7 mouse cellular contexts compared by ENCODE assay signal in the genomic region with DNA sequence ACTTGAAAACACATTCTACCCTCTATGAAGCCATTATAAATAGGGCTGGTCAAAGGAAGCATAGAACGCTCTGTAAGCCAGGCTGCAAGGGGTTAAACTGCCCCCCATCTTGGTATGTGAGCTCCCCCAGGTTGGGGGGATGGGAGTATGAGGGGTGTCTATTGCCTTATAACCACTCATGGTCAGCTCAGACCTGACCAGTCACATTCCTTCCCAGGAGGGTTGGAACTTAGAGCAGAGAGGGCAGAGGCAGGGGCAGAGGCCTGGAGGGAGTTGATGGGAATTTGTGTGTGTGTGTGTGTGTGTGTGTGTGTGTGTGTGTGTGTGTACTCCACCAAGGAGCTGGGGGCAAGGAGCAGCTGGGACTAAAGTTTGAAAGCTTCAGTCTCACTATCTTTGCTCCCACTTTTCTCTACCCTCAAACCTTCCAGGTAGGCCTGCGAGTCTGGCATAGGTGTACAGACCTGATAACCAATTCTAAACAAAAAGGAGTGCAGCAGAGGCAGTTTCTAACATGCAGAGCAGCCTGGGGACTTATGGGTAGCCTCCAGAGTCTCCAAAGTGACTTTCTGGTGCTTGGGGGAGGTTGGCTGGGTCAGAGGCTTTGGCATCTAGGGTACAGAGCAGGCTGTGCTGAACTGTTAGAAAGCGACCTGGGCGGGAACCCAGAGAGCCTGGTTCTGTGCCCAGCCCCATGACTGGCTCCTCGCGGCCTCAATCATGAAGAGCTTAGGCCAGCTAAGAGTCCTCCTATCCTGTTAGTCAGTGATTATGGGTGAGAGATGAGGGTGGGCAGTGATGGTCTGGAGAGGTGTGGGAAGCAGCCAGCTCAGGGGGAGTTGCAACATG. TPM values are rescaled to one million over a fixed set of nuclear protein-coding genes. Genes with fewer than 3 reads are reported as not detected.
A peak's percentile ranks its signal among the peaks of the same experiment; 100 is the strongest.
DNase-seq lines count a peak whose midpoint lies in the region; ATAC-seq lines count a peak whose summit lies in the region.

No protein-coding gene starts in this region.

- no peak for ATAC-seq in midbrain, embryonic 15.5 days (replicated peaks)
- ATAC-seq in CD4-positive, CD25-positive, alpha-beta regulatory T cell, adult 4 months, result no peak

- H3K4me1 ChIP-seq in midbrain, embryonic 15.5 days, result peaks cover 99% of the 10 kb centered on the region

- 45% methylated on average over 6 of the region's 6 CpGs for WGBS in midbrain, embryonic 15.5 days

- H3K4me2 ChIP-seq in midbrain, embryonic 15.5 days, result peak overlapping the region; percentile 50

- peak overlapping the region; percentile 88 for H3K27ac ChIP-seq in midbrain, embryonic 15.5 days

- no peaks in the 10 kb centered on the region for H3K9me3 ChIP-seq in midbrain, embryonic 15.5 days

- H3K36me3 ChIP-seq in midbrain, embryonic 15.5 days (replicated peaks), result no peaks in the 10 kb centered on the region

- peak; percentile 74 to 82 for DNase-seq in adrenal gland, postnatal 36 days
- peak; percentile 70 to 71 for DNase-seq in cerebellum, postnatal 36 days
- DNase-seq in heart, adult 8-10 months (ENCODE audit: low spot score), result peak; percentile 72
- DNase-seq in kidney, adult 9 months, result peak; percentile 79
- DNase-seq in thymus, adult 18-20 months, result no peak

- H3K9ac ChIP-seq in midbrain, embryonic 15.5 days, result no peak overlapping the region

- no peak overlapping the region for H3K4me3 ChIP-seq in midbrain, embryonic 15.5 days

- no peaks in the 10 kb centered on the region for H3K27me3 ChIP-seq in midbrain, embryonic 15.5 days (replicated peaks)

RNA-seq across cellular contexts. Expression of gene Ahdc1, which starts 33.0 kb away (rescaled TPM):
- 10 to 100 TPM; 63.7 to 74.1 TPM for total RNA-seq in adrenal gland, postnatal 36 days (2021)
- 10 to 100 TPM; 37.5 to 52.5 (median 45.0) TPM for total RNA-seq in heart, adult 8-10 months (2022)
- 13.5 and 14.4 TPM in 2 replicates for polyA plus RNA-seq in midbrain, embryonic 15.5 days (2015; fragmentation: Nextera tagmentation; extraction: Ambion mirVana)
- 1 to 10 TPM; 2.6 to 3.7 TPM for polyA plus RNA-seq in CD4-positive, CD25-positive, alpha-beta regulatory T cell, adult 4 months (2017; shearing (Covaris generic))

Comparison
In these comparisons a context has a peak if more than half of its experiments do, and no peak if none do; other contexts are left out.
1. DNase-seq: peak in adrenal gland, postnatal 36 days (2 of 2), cerebellum, postnatal 36 days (2 of 2), heart, adult 8-10 months (single experiment) and kidney, adult 9 months (single experiment); none in thymus, adult 18-20 months (0 of 2).